11 mouse cellular contexts compared by ENCODE assay signal in the genomic region with DNA sequence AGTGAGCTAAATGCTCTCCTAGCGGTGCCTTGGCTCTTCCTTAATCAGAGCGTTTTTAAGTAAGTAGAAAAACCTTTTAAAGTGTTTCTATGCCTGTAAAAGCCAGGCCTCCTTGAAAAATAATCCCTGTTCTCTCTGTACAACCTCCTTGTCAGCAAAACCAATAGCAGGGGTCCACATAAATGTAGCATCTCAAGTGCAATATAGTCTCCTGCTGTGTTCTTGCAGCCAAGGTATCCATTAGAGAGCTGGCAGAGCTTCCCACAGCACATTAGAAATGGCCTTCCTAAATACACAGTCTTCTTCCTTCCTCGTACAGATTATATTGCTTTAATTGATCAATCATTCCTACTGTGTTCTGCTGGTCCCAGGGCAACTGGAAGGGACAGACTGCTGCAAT.
"Had no signal": no experiment of that assay in that cellular context is flagged by ENCODE, and none has a peak within 500 bp of the region (broad histone marks: within the 10 kb centered on the region; RNA-seq: fewer than 3 reads in every experiment).

No protein-coding gene starts in this region.

- DNase-seq: kidney, adult 18-20 months; kidney, adult 9 months; kidney, postnatal 14 days; kidney, postnatal 4 days; left cerebral cortex, postnatal 4 days; lung, adult 18-20 months; lung, postnatal 10 days; lung, postnatal 36 days; midbrain, embryonic 14.5 days; retina, postnatal 1 day; thymus, postnatal 25 days had no signal
